Mouse (Mus musculus): ENCODE data around the gene Gm49361.

- no peak for TF ChIP-seq CTCF (IDR thresholded peaks at IDR 0.05; ENCODE audit: insufficient read depth, low read length)
- peak; percentile 65; the same call in 1 of the 2 replicates for TF ChIP-seq POLR2A (IDR thresholded peaks at IDR 0.05; ENCODE audit: borderline replicate concordance, extremely low read depth, low read depth, low read length)
Observed at GRCm38 (mm10) chr14:57746001-57746771, at the start of gene Gm49361.

All from lung, adult 2 months (tissue).